Mouse (Mus musculus) heart, embryonic 14.5 days (tissue): ENCODE measurements at regions not wholly inside any gene's neighbourhood (a gene's known extent, or its start where the extent isn't known, plus 50 kb on each side); places are given as distances from the start of the nearest gene placed in this dataset.

Source experiments
- ATAC-seq: fragments of 200-750 bp; cut with Nextera tagmentation; 2 replicates; pipeline ENCODE4 v1.8.0; 2017; ENCODE audit warnings: low read depth, moderate TSS enrichment; ENCODE audit not compliant: insufficient number of reproducible peaks, insufficient read depth, low FRiP score
- H3K27ac ChIP-seq, 2 experiments: fragments of 200-500 bp in 1 of 2; fragments of 300-500 bp in 1 of 2; sonication (generic) in 1 of 2; replicated peaks in 1 of 2; 2 replicates each; pipeline ENCODE4 v1.5.1; 2012 to 2014; ENCODE audit warnings: low read depth in 2 of 2, low read length in 2 of 2, control low read depth in 1 of 2, mild to moderate bottlenecking in 1 of 2, mixed read lengths in 1 of 2; ENCODE audit not compliant: control insufficient read depth in 1 of 2, insufficient read depth in 1 of 2
- H3K27me3 ChIP-seq: fragments of 300-500 bp; sonication (generic); 2 replicates; pipeline ENCODE4 v1.6.1; 2014; ENCODE audit warnings: mild to moderate bottlenecking, low read length, control low read depth; ENCODE audit not compliant: control insufficient read depth, insufficient read depth
- H3K36me3 ChIP-seq: fragments of 300-500 bp; sonication (generic); 2 replicates; pipeline ENCODE4 v1.6.1; 2014; ENCODE audit warnings: mild to moderate bottlenecking, control low read depth, low read length, mixed read lengths; ENCODE audit not compliant: control insufficient read depth, insufficient read depth
- H3K4me1 ChIP-seq, 2 experiments: fragments of 200-500 bp in 1 of 2; fragments of 300-500 bp in 1 of 2; sonication (generic) in 1 of 2; 2 replicates each; pipeline ENCODE4 v1.6.1; 2012 to 2014; ENCODE audit warnings: low read length in 2 of 2, control low read depth in 1 of 2, mixed read lengths in 1 of 2; ENCODE audit not compliant: control insufficient read depth in 2 of 2, insufficient read depth in 2 of 2
- H3K4me2 ChIP-seq: fragments of 300-500 bp; sonication (generic); 2 replicates; pipeline ENCODE4 v1.6.1; 2014; ENCODE audit warnings: mild to moderate bottlenecking, low read length
- H3K4me3 ChIP-seq, 2 experiments: fragments of 200-500 bp in 1 of 2; fragments of 300-500 bp in 1 of 2; sonication (generic) in 1 of 2; 2 replicates each; pipeline ENCODE4 v1.5.1; 2012 to 2014; ENCODE audit warnings: low read length in 2 of 2, mild to moderate bottlenecking in 2 of 2, control low read depth in 1 of 2, low read depth in 1 of 2, moderate library complexity in 1 of 2; ENCODE audit not compliant: control insufficient read depth in 1 of 2, insufficient read depth in 1 of 2
- H3K9ac ChIP-seq: fragments of 300-500 bp; sonication (generic); 2 replicates; pipeline ENCODE4 v1.6.1; 2014; ENCODE audit warnings: mild to moderate bottlenecking, low read length
- H3K9me3 ChIP-seq: fragments of 300-500 bp; sonication (generic); 2 replicates; pipeline ENCODE4 v1.6.1; 2016; ENCODE audit warnings: low read length, control low read depth; ENCODE audit not compliant: control insufficient read depth
- WGBS: fragments of 180-500 bp; shearing (Covaris S2); extraction: QIAGEN DNeasy Blood & Tissue Kit; methylation state at CpG from one replicate; pipeline ENCODE4 v1.1.7; 2014; 5-methylcytosine and 5-hydroxymethylcytosine counted together

GRCm38 (mm10) chr9:27665659-27666058, 124.9 kb upstream of the Opcml start:
- 93% methylated on average over 2 of the region's 2 CpGs for WGBS

GRCm38 (mm10) chr9:27670032-27670740, 120.4 kb upstream of the Opcml start:
- H3K4me3 ChIP-seq = no peak overlapping the region
- no peak for ATAC-seq
- 72% methylated on average over 6 of the region's 6 CpGs for WGBS

More at GRCm38 (mm10) chr9:27665659-27666058, 124.9 kb upstream of the Opcml start:
- Histone ChIP-seq H3K9ac (no peak overlapping the region), H3K4me1 (no peaks in the 10 kb centered on the region), H3K4me3 (no peak overlapping the region), H3K4me2 (no peak overlapping the region), H3K9me3 (no peaks in the 10 kb centered on the region), H3K27ac (no peak overlapping the region), H3K27me3 (no peaks in the 10 kb centered on the region), H3K36me3 (no peaks in the 10 kb centered on the region)
- no peak for ATAC-seq

GRCm38 (mm10) chr9:27685325-27685724, 105.2 kb upstream of the Opcml start:
- H3K4me3 ChIP-seq = no peak overlapping the region
- no peaks in the 10 kb centered on the region for H3K36me3 ChIP-seq
- H3K4me2 ChIP-seq = no peak overlapping the region
- H3K9me3 ChIP-seq = no peaks in the 10 kb centered on the region
- H3K4me1 ChIP-seq = no peaks in the 10 kb centered on the region
- no peak overlapping the region for H3K27ac ChIP-seq
- H3K9ac ChIP-seq = no peak overlapping the region
- no peak for ATAC-seq
- no peaks in the 10 kb centered on the region for H3K27me3 ChIP-seq

More at GRCm38 (mm10) chr9:27670032-27670740, 120.4 kb upstream of the Opcml start:
- Histone ChIP-seq H3K4me1 (no peaks in the 10 kb centered on the region), H3K9ac (no peak overlapping the region), H3K9me3 (no peaks in the 10 kb centered on the region), H3K27ac (no peak overlapping the region), H3K4me2 (no peak overlapping the region), H3K36me3 (no peaks in the 10 kb centered on the region), H3K27me3 (no peaks in the 10 kb centered on the region)

- Histone ChIP-seq H3K4me2 (no peak overlapping the region), H3K9me3 (no peaks in the 10 kb centered on the region), H3K4me1 (peaks cover 0 to 7% of the 10 kb centered on the region in 2 experiments; a peak in 2 of 4 replicates), H3K9ac (no peak overlapping the region), H3K4me3 (no peak overlapping the region), H3K27me3 (no peaks in the 10 kb centered on the region), H3K27ac (no peak overlapping the region), H3K36me3 (no peaks in the 10 kb centered on the region)
- no peak for ATAC-seq
- WGBS = 53% methylated on average over 4 of the region's 4 CpGs
Observed at GRCm38 (mm10) chr9:27691616-27692015, 99.0 kb upstream of the Opcml start.

- no peak overlapping the region for H3K9ac ChIP-seq
- H3K4me1 ChIP-seq = peaks cover 0 to 7% of the 10 kb centered on the region in 2 experiments; a peak in 2 of 4 replicates
- no peak for ATAC-seq
- no peak overlapping the region for H3K27ac ChIP-seq
- H3K9me3 ChIP-seq = no peaks in the 10 kb centered on the region
- H3K4me3 ChIP-seq = no peak overlapping the region
- no peak overlapping the region for H3K4me2 ChIP-seq
- H3K27me3 ChIP-seq = no peaks in the 10 kb centered on the region
- 69% methylated on average over 3 of the region's 3 CpGs for WGBS
- no peaks in the 10 kb centered on the region for H3K36me3 ChIP-seq
Observed at GRCm38 (mm10) chr9:27692751-27693150, 97.8 kb upstream of the Opcml start.

GRCm38 (mm10) chr9:27694805-27695593, 95.6 kb upstream of the Opcml start:
- H3K27me3 ChIP-seq = no peaks in the 10 kb centered on the region
- H3K4me1 ChIP-seq = peaks cover 0 to 7% of the 10 kb centered on the region in 2 experiments; a peak in 2 of 4 replicates
- H3K4me2 ChIP-seq = no peak overlapping the region
- no peak overlapping the region for H3K4me3 ChIP-seq
- ATAC-seq = no peak
- no peaks in the 10 kb centered on the region for H3K36me3 ChIP-seq
- no peak overlapping the region for H3K27ac ChIP-seq
- 49% methylated on average over 8 of the region's 8 CpGs for WGBS
- H3K9ac ChIP-seq = no peak overlapping the region
- H3K9me3 ChIP-seq = no peaks in the 10 kb centered on the region

GRCm38 (mm10) chr9:27701559-27701958, 89.0 kb upstream of the Opcml start:
- Histone ChIP-seq H3K36me3 (no peaks in the 10 kb centered on the region), H3K4me3 (no peak overlapping the region), H3K9ac (no peak overlapping the region), H3K9me3 (no peaks in the 10 kb centered on the region), H3K27me3 (no peaks in the 10 kb centered on the region), H3K27ac (no peak overlapping the region), H3K4me1 (peaks cover 0 to 3% of the 10 kb centered on the region in 2 experiments; a peak in 1 of 4 replicates), H3K4me2 (no peak overlapping the region)
- 85% methylated on average over 9 of the region's 9 CpGs for WGBS
- ATAC-seq = no peak
